Mouse (Mus musculus) gastrocnemius, postnatal 4 days (tissue): Measurements from ENCODE around the gene Emilin2. TPM values are rescaled to one million over a fixed set of nuclear protein-coding genes. Genes with fewer than 3 reads are reported as not detected.

ENCODE experiments used
- DNase-seq, 2 experiments: peaks; one replicate each; pipeline ENCODE4 v3.0.0; 2021 to 2022; ENCODE audit warnings: low spot score in 2 of 2, mixed read lengths in 2 of 2
- total RNA-seq, 2 experiments: library from RNA; stranded (reverse); gene quantifications; 2 replicates each; pipeline ENCODE4 v1.2.3; 2021

Gene Emilin2
- total RNA-seq, 2 experiments from 2014 or later, result 72.4 to 82.1 TPM

DNA sequence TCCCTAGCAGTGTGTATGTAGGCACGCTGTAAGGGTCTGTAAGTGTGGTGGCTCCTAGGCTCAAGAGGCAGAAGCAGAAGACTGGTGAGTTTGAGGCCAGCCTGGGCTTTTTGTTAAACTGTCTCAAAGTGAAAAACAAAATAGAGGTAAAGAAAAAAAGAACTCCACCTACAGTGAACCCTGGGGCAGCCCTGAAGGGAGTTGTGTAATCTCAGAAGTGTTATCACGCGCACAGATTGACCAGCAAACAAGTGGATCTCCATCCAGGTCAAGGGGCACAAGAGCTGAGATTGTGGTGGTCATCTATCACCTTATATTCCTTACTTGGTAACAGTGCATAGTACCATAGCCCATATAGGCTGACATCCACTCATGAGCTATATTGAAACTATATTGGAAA lies 104.5 kb downstream of the Emilin2 start:
- DNase-seq, result no peak

GRCm38 (mm10) chr17:71206136-71206893 lies 105.5 kb downstream of the Emilin2 start:
- no peak for DNase-seq

- no peak for DNase-seq
Observed at GRCm38 (mm10) chr17:71204809-71205091, 107.0 kb downstream of the Emilin2 start.

- DNase-seq, result no peak
Observed at GRCm38 (mm10) chr17:71203998-71204808, 107.6 kb downstream of the Emilin2 start.

Other genes with a start within 250 kb of the Emilin2 start
- gene Lpin2, start 129.4 kb downstream of the Emilin2 start, total RNA-seq, result 10 to 100 TPM; 20.9 to 21.9 TPM
- 1 to 10 TPM; 3.2 to 3.9 TPM for gene Gm4707, start 147.9 kb upstream of the Emilin2 start, total RNA-seq
- gene Smchd1, start 163.4 kb upstream of the Emilin2 start, total RNA-seq, result 10 to 100 TPM; 30.4 to 36.2 TPM
- gene Ndc80, start 214.9 kb upstream of the Emilin2 start, total RNA-seq, result 10 to 100 TPM; 12.1 to 13.1 TPM
- under 1 TPM; 0.73 to 0.83 TPM for gene Spdya, start 240.1 kb upstream of the Emilin2 start, total RNA-seq